Mouse (Mus musculus): ENCODE measurements around the gene Scamp2. TPM values are rescaled to one million over a fixed set of nuclear protein-coding genes. Genes with fewer than 3 reads are reported as not detected.

Scamp2 gene
- polyA plus RNA-seq, 1 experiment from 2014 or later: 53.4 TPM

DNA sequence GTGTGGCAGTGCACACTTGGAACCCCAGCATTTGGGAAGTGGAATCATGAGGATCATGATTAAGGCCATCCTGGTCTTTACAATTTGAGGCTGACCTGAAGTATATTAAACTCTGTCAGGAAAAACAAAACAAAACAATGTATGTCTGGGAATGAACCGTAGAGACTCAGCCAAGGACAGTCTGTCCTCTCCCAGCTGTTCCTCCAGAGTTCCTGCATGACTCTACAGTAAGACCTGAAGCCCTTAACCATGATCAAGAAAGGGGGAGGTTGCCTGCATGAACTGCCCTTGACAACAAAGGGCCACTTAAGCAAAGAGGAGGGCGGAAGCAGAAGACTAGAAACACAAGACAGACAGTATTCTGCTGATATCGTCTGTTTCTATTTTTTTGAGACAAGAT, 14.8 kb downstream of the Scamp2 start:
- 61% methylated on average over 3 of the region's 3 CpGs for WGBS
- Histone ChIP-seq H3K36me3 (ENCODE audit: control insufficient read depth, insufficient read depth) (peaks cover 18% of the 10 kb centered on the region), H3K27ac (ENCODE audit: low read length) (no peak overlapping the region), H3K9me3 (replicated peaks; ENCODE audit: control insufficient read depth, low read length) (no peaks in the 10 kb centered on the region), H3K4me1 (ENCODE audit: control insufficient read depth, insufficient read depth, low read length) (no peaks in the 10 kb centered on the region), H3K27me3 (ENCODE audit: control insufficient read depth, insufficient read depth, low read length) (no peaks in the 10 kb centered on the region), H3K4me3 (ENCODE audit: low read length) (no peak overlapping the region), H3K9ac (ENCODE audit: low read length) (no peak overlapping the region), H3K4me2 (ENCODE audit: low read depth, low read length) (no peak overlapping the region)
- no peak for ATAC-seq (replicated peaks; ENCODE audit: extremely low read depth, insufficient read depth, low FRiP score)

DNA sequence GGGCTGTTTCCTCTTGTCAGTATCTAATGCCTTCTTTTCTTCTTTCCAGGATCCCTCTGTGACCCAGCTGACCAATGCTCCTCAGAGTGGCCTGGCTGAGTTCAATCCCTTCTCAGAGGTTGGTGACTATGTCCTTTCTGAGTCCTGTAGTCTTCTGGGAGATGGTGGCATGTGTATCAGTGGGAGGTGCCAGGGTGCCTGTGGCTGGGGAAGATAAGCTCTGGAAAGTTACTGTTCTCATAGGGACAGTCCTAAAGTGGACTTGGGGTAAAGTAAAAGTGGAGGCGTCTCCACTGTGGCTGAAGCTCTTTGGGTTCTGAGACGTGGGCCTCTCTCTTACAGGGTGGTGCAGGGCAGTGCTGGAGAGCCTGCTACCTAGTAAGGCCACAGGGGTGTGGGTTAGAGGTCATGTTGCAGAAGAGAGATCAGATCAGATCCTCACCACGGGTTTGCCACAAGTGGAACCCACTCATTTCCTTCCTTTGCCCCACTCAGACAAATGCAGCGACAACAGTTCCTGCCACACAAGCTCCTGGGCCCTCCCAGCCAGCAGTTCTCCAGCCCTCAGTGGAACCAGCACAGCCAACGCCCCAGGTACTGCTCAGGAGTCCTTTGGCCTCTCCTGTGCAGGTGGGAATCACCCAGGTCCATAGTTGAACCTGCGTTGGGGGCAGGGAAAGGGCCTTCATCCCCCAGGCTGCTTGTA, 16.6 kb downstream of the Scamp2 start:
- 68% methylated on average over 6 of the region's 6 CpGs for WGBS
- Histone ChIP-seq H3K27ac (ENCODE audit: low read length) (no peak overlapping the region), H3K27me3 (ENCODE audit: control insufficient read depth, insufficient read depth, low read length) (no peaks in the 10 kb centered on the region), H3K4me1 (ENCODE audit: control insufficient read depth, insufficient read depth, low read length) (no peaks in the 10 kb centered on the region), H3K36me3 (ENCODE audit: control insufficient read depth, insufficient read depth) (peaks cover 31% of the 10 kb centered on the region), H3K4me3 (ENCODE audit: low read length) (no peak overlapping the region), H3K9ac (ENCODE audit: low read length) (no peak overlapping the region), H3K9me3 (replicated peaks; ENCODE audit: control insufficient read depth, low read length) (no peaks in the 10 kb centered on the region), H3K4me2 (ENCODE audit: low read depth, low read length) (no peak overlapping the region)
- no peak for ATAC-seq (replicated peaks; ENCODE audit: extremely low read depth, insufficient read depth, low FRiP score)

DNA sequence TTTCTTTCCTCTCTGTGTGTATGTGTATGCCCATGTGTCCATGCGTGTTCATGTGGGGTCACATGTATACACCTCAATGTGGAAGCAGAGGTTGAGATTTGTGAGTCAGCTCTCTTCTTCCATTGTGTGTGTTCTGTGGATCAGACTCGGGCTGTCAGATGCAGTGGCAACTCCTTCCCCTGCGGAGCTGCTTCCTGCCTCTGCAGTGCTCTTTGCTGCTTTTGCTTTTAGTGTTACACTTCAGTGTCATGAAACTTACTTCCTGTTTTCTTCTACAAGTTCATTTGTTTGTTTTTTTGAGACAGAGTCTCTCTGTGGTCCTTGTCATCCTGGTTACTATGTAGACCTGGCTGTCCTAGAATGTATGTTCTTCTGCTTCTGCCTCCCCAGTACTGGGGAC, 24.2 kb downstream of the Scamp2 start:
- Histone ChIP-seq H3K4me1 (ENCODE audit: control insufficient read depth, insufficient read depth, low read length) (peaks cover 8% of the 10 kb centered on the region; the same call in 1 of the 2 replicates), H3K27ac (ENCODE audit: low read length) (no peak overlapping the region), H3K36me3 (ENCODE audit: control insufficient read depth, insufficient read depth) (peaks cover 37% of the 10 kb centered on the region), H3K27me3 (ENCODE audit: control insufficient read depth, insufficient read depth, low read length) (no peaks in the 10 kb centered on the region), H3K9ac (ENCODE audit: low read length) (no peak overlapping the region), H3K4me2 (ENCODE audit: low read depth, low read length) (no peak overlapping the region), H3K4me3 (ENCODE audit: low read length) (no peak overlapping the region), H3K9me3 (replicated peaks; ENCODE audit: control insufficient read depth, low read length) (no peaks in the 10 kb centered on the region)
- ATAC-seq (replicated peaks; ENCODE audit: extremely low read depth, insufficient read depth, low FRiP score): no peak
- WGBS: 73% methylated on average over 3 of the region's 3 CpGs

DNA sequence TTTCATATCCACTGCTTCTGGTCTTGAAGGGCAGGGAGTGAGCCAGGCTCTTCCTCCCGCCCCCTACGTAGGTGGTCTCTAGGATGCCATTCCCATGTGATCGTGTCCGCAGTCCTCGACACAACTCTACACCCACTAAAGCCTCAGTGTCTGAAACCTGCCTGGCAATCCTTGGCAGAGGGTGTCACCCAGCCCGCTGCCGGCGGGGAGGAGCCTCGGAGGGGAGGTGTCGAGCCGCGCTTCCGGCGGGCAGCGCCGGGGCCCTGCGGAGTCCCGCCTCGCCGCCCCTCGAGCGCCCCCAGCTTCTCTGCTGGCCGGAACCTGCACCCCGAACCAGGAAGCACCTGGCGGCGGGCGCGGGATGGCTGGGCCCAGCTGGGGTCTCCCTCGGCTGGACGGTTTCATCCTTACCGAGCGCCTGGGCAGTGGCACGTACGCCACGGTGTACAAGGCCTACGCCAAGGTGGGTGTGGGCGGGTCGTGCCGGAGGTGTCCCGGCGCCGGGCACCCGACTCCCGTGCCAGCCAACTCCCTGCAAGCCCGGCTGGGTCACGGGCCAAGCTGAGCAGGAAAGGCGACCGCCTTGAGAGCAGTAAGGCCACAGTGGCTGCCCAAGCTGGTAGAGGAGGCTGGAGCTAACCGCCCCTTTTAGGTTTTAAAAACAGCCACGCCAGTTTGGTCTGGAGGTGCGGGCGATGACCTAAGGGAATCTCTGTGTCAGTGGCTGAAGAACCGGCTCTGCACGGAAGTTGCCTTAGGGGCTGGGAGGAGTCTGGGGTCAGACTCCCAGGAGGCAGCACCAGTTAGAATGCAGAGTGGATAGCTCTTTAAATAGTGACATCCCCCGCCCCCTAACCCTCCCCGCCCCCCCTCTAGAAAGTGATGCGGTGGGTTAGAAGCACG, 28.7 kb downstream of the Scamp2 start, which contains the start of gene Ulk3:
Gene Ulk3, plus strand, starts transcription at position 229 of the 903 bp plus-strand sequence.
- H3K27me3 ChIP-seq (ENCODE audit: control insufficient read depth, insufficient read depth, low read length): no peaks in the 10 kb centered on the region
- H3K9me3 ChIP-seq (replicated peaks; ENCODE audit: control insufficient read depth, low read length): no peaks in the 10 kb centered on the region
- WGBS: under 1% methylated on average over 58 of the region's 58 CpGs
- peaks cover 18% of the 10 kb centered on the region for H3K36me3 ChIP-seq (ENCODE audit: control insufficient read depth, insufficient read depth)
- peak within 1 kb of the TSS; percentile 84 for H3K27ac ChIP-seq (ENCODE audit: low read length)
- peak within 1 kb of the TSS; percentile 76 for H3K4me3 ChIP-seq (ENCODE audit: low read length)
- ATAC-seq (replicated peaks; ENCODE audit: extremely low read depth, insufficient read depth, low FRiP score): peak; percentile 85
- H3K4me2 ChIP-seq (ENCODE audit: low read depth, low read length): peak within 1 kb of the TSS; percentile 94
- H3K9ac ChIP-seq (ENCODE audit: low read length): peak within 1 kb of the TSS; percentile 87
- peaks cover 11% of the 10 kb centered on the region; the same call in 1 of the 2 replicates for H3K4me1 ChIP-seq (ENCODE audit: control insufficient read depth, insufficient read depth, low read length)

GRCm38 (mm10) chr9:57590726-57591125, 30.0 kb downstream of the Scamp2 start:
- H3K9me3 ChIP-seq (replicated peaks; ENCODE audit: control insufficient read depth, low read length): no peaks in the 10 kb centered on the region
- H3K9ac ChIP-seq (ENCODE audit: low read length): no peak overlapping the region
- H3K27ac ChIP-seq (ENCODE audit: low read length): no peak overlapping the region
- H3K27me3 ChIP-seq (ENCODE audit: control insufficient read depth, insufficient read depth, low read length): no peaks in the 10 kb centered on the region
- peaks cover 11% of the 10 kb centered on the region; the same call in 1 of the 2 replicates for H3K4me1 ChIP-seq (ENCODE audit: control insufficient read depth, insufficient read depth, low read length)
- ATAC-seq (replicated peaks; ENCODE audit: extremely low read depth, insufficient read depth, low FRiP score): no peak
- no peak overlapping the region for H3K4me3 ChIP-seq (ENCODE audit: low read length)
- peaks cover 18% of the 10 kb centered on the region for H3K36me3 ChIP-seq (ENCODE audit: control insufficient read depth, insufficient read depth)
- WGBS: 31% methylated on average over 5 of the region's 5 CpGs
- no peak overlapping the region for H3K4me2 ChIP-seq (ENCODE audit: low read depth, low read length)

DNA sequence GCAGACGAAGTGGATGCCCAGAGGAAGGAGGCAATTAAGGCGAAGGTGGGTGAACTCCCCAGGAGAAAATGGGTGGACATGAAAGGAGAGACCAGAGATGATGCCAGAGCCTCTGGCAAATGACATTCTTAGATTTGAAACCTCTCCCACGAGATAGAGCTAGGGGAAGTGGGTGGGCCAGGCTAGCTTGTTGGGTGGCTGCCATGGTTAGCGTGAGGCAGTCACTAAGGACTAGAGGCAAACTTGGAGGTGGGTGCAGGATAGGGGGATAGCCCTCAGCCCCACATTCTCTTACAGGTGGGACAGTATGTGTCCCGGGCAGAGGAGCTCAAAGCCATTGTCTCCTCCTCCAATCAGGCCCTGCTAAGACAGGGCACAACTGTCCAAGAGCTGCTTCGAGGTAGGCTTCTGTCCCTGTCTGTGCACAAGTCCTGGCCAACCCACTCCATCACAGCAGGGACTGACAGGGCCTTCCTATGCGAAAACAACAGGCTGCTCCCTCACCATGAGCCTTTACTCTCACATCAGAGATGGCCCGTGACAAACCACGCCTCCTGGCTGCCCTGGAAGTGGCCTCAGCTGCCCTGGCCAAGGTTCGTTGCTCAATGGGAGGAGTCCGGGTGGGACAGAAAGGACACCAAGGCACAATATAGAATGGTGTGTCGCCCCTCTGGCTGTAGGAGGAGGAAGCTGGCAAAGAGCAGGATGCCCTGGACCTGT, 32.9 kb downstream of the Scamp2 start:
- H3K27ac ChIP-seq (ENCODE audit: low read length): no peak overlapping the region
- H3K4me1 ChIP-seq (ENCODE audit: control insufficient read depth, insufficient read depth, low read length): peaks cover 9% of the 10 kb centered on the region; the same call in 1 of the 2 replicates
- H3K4me2 ChIP-seq (ENCODE audit: low read depth, low read length): no peak overlapping the region
- H3K27me3 ChIP-seq (ENCODE audit: control insufficient read depth, insufficient read depth, low read length): no peaks in the 10 kb centered on the region
- H3K36me3 ChIP-seq (ENCODE audit: control insufficient read depth, insufficient read depth): peaks cover 13% of the 10 kb centered on the region
- 51% methylated on average over 12 of the region's 12 CpGs for WGBS
- H3K9ac ChIP-seq (ENCODE audit: low read length): no peak overlapping the region
- no peak overlapping the region for H3K4me3 ChIP-seq (ENCODE audit: low read length)
- no peaks in the 10 kb centered on the region for H3K9me3 ChIP-seq (replicated peaks; ENCODE audit: control insufficient read depth, low read length)
- no peak for ATAC-seq (replicated peaks; ENCODE audit: extremely low read depth, insufficient read depth, low FRiP score)

DNA sequence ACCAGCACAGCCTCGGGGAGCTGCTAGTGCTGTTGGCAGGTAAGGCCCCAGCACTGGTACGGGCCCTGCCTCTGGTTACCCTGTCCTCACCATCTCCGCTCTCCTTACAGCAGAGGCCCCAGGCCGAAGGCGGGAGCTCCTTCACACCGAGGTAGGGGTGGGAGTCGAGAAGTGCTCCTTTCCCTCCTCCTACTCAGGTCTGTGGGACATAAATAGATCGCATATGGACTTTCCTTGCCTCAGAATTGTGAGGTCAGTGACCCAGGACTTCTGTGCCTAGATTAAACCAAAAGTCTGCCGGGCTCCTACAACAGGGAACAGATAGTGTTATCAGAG, 33.4 kb downstream of the Scamp2 start:
- Histone ChIP-seq H3K9ac (ENCODE audit: low read length) (no peak overlapping the region), H3K4me1 (ENCODE audit: control insufficient read depth, insufficient read depth, low read length) (peaks cover 4% of the 10 kb centered on the region; the same call in 1 of the 2 replicates), H3K4me2 (ENCODE audit: low read depth, low read length) (no peak overlapping the region), H3K36me3 (ENCODE audit: control insufficient read depth, insufficient read depth) (peaks cover 13% of the 10 kb centered on the region), H3K9me3 (replicated peaks; ENCODE audit: control insufficient read depth, low read length) (no peaks in the 10 kb centered on the region), H3K27ac (ENCODE audit: low read length) (no peak overlapping the region), H3K27me3 (ENCODE audit: control insufficient read depth, insufficient read depth, low read length) (no peaks in the 10 kb centered on the region), H3K4me3 (ENCODE audit: low read length) (no peak overlapping the region)
- ATAC-seq (replicated peaks; ENCODE audit: extremely low read depth, insufficient read depth, low FRiP score): no peak
- WGBS: 53% methylated on average over 9 of the region's 9 CpGs

- no peak overlapping the region for H3K4me2 ChIP-seq (ENCODE audit: low read depth, low read length)
- peaks cover 12% of the 10 kb centered on the region for H3K36me3 ChIP-seq (ENCODE audit: control insufficient read depth, insufficient read depth)
- H3K27ac ChIP-seq (ENCODE audit: low read length): no peak overlapping the region
- no peak overlapping the region for H3K9ac ChIP-seq (ENCODE audit: low read length)
- no peak overlapping the region for H3K4me3 ChIP-seq (ENCODE audit: low read length)
- no peaks in the 10 kb centered on the region for H3K27me3 ChIP-seq (ENCODE audit: control insufficient read depth, insufficient read depth, low read length)
- no peaks in the 10 kb centered on the region for H3K9me3 ChIP-seq (replicated peaks; ENCODE audit: control insufficient read depth, low read length)
- peaks cover 20% of the 10 kb centered on the region for H3K4me1 ChIP-seq (ENCODE audit: control insufficient read depth, insufficient read depth, low read length)
- no peak for ATAC-seq (replicated peaks; ENCODE audit: extremely low read depth, insufficient read depth, low FRiP score)
- WGBS: 83% methylated on average over 8 of the region's 8 CpGs
Measured at GRCm38 (mm10) chr9:57597265-57597664, 36.5 kb downstream of the Scamp2 start.

Data from heart, embryonic 16.5 days (tissue).